Mouse (Mus musculus): ENCODE measurements around the gene Nck2.

- TF ChIP-seq CTCF (IDR thresholded peaks at IDR 0.05; ENCODE audit: low read depth): no peak
- no peak for TF ChIP-seq EP300 (IDR thresholded peaks at IDR 0.05; ENCODE audit: low read depth)
These were observed 124.4 kb downstream of the Nck2 start for GRCm38 (mm10) chr1:43568824-43569223.
